Mouse (Mus musculus) embryonic fibroblast, embryonic 13.5 days (primary cell): ENCODE results near the gene Nme4.

Source experiments
- CTCF ChIP-seq: IDR thresholded peaks from 2 replicates; pipeline ENCODE4 v1.5.1; 2011; ENCODE audit warnings: mild to moderate bottlenecking, control low read depth, low read length, moderate library complexity, borderline replicate concordance; ENCODE audit not compliant: insufficient read depth
- POLR2A ChIP-seq: IDR thresholded peaks from 2 replicates; pipeline ENCODE4 v1.6.1; 2011; ENCODE audit warnings: low read depth, mild to moderate bottlenecking, control low read depth, low read length, moderate library complexity

GRCm38 (mm10) chr17:26101478-26101877 is 6.1 kb upstream of the Nme4 start:
- TF ChIP-seq CTCF (no peak), POLR2A (no peak)
